Mouse (Mus musculus): ENCODE measurements around the gene Trpm5.
A peak's percentile ranks its signal among the peaks of the same experiment; 100 is the strongest.

Trpm5 gene

DNA sequence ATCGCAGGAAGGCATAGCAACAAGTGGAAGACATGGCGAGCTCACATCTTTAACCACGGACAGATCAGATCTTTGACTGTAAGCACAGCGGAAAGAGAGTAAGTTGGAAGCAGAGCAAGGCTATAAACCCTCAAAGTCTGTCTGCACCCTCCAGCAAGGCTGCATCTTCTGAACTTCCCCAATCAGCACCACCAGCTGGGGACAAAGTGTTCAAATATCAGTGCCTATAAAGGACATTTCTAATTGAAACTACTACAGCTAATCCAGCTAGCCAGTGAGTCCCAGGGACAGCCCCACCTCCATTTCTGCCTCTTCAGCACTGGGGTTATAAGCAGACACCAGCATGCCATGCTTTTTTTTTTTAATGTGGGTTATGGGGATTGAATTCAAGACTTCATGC is 57.1 kb downstream of the Trpm5 start:
- DNase-seq = peak; percentile 93

DNA sequence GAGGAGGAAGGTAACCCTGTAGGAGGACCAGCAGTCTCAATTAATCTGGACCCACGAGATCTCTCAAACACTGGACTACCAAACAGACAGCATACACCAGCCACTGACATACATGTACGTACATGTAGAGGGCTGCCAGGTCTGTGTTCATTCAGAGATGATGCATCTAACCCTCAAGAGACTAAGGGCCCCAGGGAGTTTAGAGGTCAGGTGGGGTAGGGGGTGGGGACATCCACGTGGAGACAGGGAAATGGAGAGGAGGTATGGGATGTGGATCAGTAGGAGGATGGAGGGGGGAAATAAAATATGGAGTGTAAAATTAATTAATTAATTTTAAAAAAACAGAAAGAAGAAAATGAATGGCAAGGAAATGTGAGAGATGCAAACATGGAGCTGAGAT is 57.7 kb downstream of the Trpm5 start:
- DNase-seq = no peak

DNA sequence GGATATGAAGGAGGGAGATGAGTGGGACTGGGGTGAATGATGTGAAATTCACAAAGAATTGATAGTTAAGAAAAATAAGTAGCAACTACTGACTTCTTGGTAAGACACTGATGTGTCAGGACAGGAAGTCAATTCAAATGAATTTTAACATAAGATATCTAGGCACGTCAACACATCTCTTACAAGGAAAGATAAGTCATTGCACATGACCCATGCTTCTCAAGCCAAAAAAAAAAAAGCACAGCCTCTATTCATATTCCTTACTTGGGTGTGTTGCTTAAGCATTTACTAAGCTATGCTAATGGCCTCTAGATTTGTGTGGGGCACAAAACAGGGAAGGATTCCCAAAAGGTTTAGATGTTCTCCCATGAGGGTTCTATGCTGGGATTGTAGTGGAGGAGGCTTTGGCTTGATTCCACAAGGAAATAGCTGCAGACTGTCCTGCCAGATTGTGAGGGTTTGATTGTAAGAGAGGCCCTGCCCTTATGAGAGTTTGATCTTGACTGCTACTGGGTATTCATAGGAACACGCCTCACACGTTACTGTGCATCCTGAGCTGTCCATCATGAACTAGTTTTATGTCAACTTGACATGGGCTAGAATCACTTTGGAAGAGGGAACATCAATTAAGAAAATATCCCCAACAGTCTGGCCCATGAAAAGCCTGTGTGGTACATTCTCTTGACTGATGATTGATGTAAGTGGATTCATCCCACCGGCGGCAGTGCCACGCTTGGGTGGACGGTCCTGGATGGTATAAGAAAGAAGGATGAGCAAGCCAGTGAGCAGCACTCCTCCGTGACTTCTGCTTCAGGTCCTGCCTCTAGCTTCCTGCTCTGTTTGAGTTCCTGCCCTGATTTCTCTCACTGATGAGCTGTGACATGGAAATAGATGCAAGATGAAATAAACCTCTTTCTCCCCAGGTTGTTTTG is 59.7 kb downstream of the Trpm5 start:
- DNase-seq = peak; percentile 97

DNA sequence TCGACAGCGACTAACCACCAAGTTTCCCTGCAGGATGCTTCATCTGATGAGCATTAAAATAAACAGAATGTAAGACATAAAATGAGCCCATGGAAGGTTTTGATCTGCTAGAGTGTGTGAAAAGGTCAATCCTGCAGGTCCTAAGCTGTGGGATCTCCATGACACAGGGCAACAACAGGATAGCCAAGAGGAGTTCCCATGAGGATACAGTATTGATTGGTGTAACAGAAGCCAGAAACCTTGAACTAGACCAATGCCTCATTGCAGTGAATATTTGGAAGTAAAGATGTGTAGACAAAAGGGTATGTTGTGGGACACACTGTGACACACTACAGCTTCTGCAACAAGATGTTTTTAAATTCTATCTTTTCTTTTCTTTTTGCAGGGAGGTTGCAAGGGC is 60.3 kb downstream of the Trpm5 start:
- peak; percentile 86 for DNase-seq

DNA sequence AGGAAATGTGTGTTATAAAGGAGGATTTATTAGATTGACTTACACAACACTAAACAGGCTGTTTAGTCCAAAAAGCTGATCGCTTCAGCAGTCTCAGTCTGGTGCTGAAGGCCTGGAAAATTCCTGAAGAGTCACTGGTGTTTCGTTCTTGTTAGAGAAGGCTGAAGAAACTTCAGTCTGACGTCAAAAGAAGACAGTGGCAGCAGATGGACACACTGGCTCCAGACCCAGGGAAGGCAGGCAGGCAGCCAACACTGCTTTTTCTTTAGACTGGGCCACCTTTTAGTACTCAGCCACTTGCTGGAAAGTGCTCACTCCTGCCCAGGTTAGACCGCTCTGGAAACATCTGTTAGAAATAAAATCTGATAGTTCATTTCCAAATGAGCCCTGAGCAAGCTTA is 60.9 kb downstream of the Trpm5 start:
- peak; percentile 92 for DNase-seq

DNA sequence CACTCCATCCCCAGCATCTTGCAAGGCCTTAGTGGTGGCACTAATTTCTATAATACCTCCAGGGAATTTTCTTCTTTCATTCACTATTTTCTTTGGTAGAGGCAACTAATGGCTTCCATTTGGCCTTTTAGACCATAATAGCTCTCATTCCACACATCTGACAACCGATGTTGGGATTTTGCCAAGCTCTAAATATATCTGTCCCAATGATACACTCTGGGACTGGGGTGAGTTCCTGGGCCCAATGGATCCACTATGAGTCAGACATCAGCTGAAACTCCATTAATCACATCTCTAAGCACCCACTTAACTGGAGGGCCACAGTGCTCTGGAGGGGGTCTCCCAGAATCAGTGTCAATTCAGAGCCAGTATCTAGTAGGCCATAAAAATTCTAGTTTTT is 62.6 kb downstream of the Trpm5 start:
- peak; percentile 92 for DNase-seq

DNA sequence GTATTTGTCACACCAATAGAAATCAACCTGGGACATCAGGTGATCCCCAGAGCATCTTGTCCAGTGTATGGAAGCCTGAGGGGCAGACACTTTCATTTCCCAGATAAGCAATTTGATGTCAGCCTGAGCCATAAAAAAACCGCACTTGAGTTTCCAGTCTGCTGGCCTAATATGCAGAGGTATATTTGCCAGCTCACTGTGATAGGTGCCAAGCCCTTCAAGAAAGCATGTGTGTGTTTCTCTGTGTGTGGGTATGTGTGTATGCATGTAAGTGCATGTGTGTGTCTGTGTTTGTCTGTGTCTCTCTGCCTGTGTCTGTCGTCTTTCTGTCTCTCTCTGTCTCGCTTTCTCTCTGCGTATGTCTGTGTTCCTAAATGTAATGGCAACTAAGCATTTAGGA is 67.2 kb downstream of the Trpm5 start:
- no peak for DNase-seq

DNA sequence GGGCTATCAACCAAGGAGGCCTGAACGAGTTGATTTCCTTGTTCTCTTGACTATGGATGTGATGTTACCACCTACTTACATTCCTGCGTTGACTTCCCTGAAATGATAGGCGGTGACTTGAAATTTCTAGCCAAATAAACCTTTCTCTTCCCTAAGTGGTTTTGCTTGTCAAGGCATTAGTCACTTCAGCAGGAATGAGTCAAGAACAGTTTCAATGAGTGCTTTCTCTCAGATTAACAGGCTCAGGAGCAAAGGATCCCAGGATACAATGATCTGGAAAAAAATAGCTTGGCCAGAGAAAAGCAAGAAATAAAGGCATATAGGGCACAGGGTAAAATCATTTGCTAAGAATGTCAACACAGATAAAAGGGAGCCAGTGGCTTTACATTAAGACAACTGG is 68.9 kb downstream of the Trpm5 start:
- no peak for DNase-seq

DNA sequence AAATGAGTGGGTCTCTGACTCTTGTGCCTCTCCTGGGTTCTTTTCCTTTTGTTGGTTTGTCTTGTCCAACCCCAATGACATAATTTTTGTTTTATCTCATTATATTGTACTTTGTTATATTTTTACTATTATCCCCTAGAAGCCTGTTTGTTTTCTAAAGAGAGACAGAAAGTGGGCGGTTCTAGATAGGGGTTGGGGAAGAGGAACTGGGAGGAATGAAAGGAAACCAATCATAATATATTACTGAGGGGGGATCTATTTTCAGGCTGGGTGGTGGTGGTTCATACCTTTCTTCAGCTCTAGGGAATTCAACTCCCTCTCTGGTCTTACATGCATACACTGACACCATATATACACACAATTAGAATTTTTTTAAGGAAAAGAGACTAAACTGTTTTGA is 70.1 kb downstream of the Trpm5 start:
- DNase-seq = no peak

DNA sequence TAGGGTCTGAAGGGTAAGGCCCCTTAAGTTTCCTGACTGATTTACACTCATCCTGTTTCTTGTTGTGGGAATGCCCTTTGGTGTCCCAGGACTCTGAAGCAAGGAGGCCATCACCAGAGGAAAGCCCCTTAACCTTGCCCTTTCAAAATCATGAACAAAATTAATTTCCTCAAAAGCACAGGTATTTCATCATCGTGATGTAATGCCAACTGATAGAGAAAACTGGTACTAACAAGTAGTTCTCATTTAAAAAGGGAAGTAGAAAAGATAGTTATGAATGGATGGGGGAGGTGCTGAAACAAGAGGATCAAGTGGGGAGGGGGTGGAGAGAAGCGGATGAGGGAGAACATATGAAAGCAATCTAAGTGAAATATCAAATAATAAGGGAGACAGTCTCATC is 70.9 kb downstream of the Trpm5 start:
- no peak for DNase-seq

DNA sequence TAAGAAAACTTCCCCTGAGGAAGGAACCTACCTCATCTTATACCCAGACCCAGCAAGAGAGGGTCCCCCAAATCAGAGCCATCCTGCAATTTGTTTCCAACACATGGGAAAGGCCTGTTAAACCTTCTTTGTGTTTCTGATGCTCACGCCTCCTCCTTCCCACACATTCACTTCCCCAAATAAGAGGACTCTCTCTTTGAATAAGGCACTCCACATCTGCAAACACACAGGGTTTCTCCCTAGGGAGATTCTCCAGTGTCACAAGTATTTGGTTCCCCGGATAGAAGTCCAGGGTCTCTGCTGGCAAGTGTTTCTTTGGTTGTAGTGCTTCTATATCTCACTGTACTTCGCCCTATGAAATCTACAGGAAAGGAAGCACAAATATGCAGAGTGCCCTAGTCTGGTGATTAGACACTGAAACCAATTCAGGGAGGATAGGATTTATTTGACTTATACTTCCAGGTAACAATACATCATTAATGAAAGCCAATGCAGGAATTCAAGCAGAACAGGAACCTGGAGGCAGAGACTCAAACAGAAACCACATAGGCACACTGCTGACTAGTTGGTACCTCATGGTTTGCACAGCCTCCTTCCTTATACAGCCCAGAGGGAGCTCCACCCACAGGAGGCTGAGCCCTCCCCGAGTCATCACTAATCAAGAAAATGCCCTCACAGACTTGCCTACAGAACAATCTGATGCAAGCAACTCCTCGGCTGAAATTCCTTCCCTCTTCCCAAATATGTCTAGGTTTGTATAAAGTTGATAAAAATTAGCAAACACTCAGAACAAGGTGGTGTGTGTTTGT is 72.9 kb downstream of the Trpm5 start:
- peak; percentile 95 for DNase-seq

DNA sequence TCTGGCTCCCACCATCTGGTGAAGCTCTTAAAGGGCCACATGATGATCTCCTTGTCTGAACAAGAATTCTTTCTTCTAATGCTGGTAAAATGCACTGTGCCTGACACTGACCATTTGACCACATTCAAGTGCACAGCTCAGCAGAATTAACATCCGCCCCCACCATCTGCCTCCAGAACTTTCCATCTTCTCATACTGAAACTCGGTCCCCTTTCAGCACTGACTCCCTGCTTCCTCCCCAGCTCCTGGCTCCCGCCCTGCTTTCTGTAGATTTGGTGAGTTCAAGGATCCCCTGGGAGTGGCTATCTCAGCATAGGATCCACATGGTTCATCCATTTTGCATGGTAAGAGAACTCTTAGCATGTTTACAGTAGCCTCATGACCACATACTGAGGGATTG is 73.7 kb downstream of the Trpm5 start:
- DNase-seq = peak; percentile 98

DNA sequence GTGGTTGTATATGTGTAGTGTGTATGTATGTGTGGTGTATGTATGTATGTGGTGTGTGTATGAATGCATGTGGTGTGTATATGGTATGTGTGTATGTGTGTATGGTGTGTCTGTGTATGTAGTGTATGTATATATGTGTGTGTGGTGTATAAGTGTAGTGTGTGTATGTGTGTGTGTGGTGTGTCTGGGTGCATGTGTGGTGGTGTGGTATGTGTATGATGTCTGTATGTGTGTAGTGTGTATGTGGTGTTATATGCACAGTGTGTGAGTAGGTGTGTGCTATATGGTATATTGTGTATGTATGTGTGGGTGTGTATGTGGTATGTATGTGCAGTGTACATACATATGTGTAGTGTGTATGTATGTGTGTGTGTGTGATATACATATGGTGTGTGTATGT is 74.4 kb downstream of the Trpm5 start:
- DNase-seq = no peak
